Mouse (Mus musculus) heart, adult 18-20 months (tissue): ENCODE measurements around the gene Dctn1. TPM values are rescaled to one million over a fixed set of nuclear protein-coding genes. Genes with fewer than 3 reads are reported as not detected.
A peak's percentile ranks its signal among the peaks of the same experiment; 100 is the strongest.

Experiments
- DNase-seq, 2 experiments: peaks; one replicate each; pipeline ENCODE4 v3.0.0; 2021 to 2022; ENCODE audit warnings: mixed read lengths in 1 of 2
- total RNA-seq, 2 experiments: library from RNA; stranded (reverse); gene quantifications; 2 replicates each; pipeline ENCODE4 v1.2.3; 2021

The Dctn1 gene
- total RNA-seq, 2 experiments from 2014 or later, result 130 to 133 TPM

GRCm38 (mm10) chr6:83231486-83231885 lies 65.8 kb downstream of the Dctn1 start:
- DNase-seq, result no peak

GRCm38 (mm10) chr6:83233306-83233705 lies 67.6 kb downstream of the Dctn1 start:
- no peak for DNase-seq

GRCm38 (mm10) chr6:83234280-83234741 lies 68.6 kb downstream of the Dctn1 start:
- no peak for DNase-seq

GRCm38 (mm10) chr6:83237123-83237522 lies 71.4 kb downstream of the Dctn1 start:
- no peak for DNase-seq

DNA sequence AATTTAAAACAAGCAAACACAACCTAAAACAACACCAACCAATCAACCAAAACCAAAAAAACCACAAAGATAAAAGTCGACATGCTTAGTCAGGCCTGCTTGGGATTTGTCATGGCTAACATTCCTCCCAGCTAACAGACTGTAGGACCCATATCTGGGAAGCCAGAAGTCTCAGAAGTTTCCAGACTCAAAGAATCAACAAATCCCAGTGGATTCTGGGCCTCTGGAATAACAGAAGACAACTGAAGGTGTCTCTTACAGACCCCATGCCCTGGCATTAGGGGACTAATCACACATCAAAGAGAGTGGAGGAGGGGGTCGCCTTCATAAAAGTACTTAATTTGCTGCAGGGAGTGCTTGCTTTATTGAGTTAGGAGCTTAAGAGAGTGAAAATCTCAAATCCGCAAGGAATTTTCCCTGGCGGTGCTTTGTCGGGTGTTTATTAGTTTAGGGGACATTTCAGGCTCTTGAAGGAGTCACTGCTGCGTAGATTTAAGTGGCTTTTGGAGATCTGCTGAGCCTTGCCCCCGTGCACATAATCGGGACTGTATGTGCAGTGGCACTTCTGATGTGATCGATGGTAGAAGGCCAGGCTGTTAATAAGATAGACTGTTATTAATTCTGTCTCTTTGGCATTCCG lies 78.8 kb downstream of the Dctn1 start:
- no peak for DNase-seq

- DNase-seq, result peak; percentile 72 to 86
These were observed 79.4 kb downstream of the Dctn1 start for GRCm38 (mm10) chr6:83245134-83245533.

GRCm38 (mm10) chr6:83245997-83246396 lies 80.3 kb downstream of the Dctn1 start:
- DNase-seq, result no peak

DNA sequence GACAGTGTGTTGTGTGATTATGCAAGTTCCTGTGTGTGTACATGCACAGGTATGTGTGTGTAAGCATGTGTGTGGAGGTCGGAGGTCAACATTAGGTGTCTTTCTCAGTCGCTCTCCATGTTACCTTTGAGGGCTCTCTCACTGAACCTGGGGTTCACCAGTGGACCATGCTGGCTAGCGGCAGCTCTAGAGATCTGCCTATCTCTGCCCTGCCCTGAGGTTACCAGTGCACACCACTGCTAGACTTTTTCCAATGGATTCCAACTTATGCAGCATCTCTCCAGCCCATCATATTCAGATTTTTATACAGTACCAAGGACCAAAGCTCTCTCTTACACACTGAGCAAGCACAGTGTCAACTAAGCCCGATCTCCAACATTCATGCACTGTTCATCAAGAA lies 81.0 kb downstream of the Dctn1 start:
- DNase-seq, result no peak

DNA sequence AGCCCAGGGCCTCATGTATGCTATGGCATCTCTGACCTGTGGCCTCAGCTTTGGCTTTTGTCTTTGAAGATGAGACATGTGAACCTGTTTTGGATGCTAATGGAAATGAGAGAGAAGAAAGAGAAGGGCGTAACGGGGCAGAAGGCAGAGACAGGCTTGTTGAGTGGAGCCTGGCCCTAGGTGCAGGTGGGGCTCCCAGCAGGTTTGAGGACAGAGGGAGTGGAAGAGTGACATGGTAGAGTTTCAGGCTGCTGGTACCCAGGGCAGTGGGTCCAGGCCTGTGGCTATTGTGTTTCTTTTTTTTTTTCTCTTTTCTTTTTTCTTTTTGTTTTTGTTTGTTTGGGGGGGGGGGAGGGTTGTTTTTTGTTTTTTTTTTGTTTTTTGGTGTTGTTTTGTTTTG lies 81.4 kb downstream of the Dctn1 start:
- no peak for DNase-seq

Other genes starting within 250 kb of the Dctn1 start
- gene Sema4f, start 226.2 kb upstream of the Dctn1 start, total RNA-seq, result under 1 TPM; 0.12 to 0.15 TPM
- gene M1ap, start 219.0 kb upstream of the Dctn1 start, total RNA-seq, result under 1 TPM in 1 of 2 experiments, not detected in 1; 0.36 TPM
- gene Dok1, start 132.4 kb upstream of the Dctn1 start, total RNA-seq, result 1 to 10 TPM; 2.7 to 4.7 TPM
- gene Loxl3, start 131.7 kb upstream of the Dctn1 start, total RNA-seq, result 1 to 10 TPM; 1.7 to 2.3 TPM
- gene Aup1, start 111.4 kb upstream of the Dctn1 start, total RNA-seq, result 10 to 100 TPM; 76.3 to 77.2 TPM
- 10 to 100 TPM; 31.2 to 32.7 TPM for gene Htra2, start 110.6 kb upstream of the Dctn1 start, total RNA-seq
- under 1 TPM; 0.20 to 0.87 TPM for gene Dqx1, start 108.1 kb upstream of the Dctn1 start, total RNA-seq
- gene Tlx2, start 95.6 kb upstream of the Dctn1 start, total RNA-seq, result not detected
- gene Pcgf1, start 88.1 kb upstream of the Dctn1 start, total RNA-seq, result 1 to 10 TPM; 7.4 to 9.6 TPM
- 1 to 10 TPM; 1.3 to 1.5 TPM for gene Lbx2, start 79.6 kb upstream of the Dctn1 start, total RNA-seq
- 1 to 10 TPM; 1.3 to 1.5 TPM for gene Ccdc142, start 64.3 kb upstream of the Dctn1 start, total RNA-seq
- 1 to 10 TPM in 1 of 2 experiments, under 1 TPM in 1; 0.89 to 1.2 TPM for gene Gm42688, start 64.3 kb upstream of the Dctn1 start, total RNA-seq
- gene Mrpl53, start 56.9 kb upstream of the Dctn1 start, total RNA-seq, result 100 to 1,000 TPM; 124 to 135 TPM
- 10 to 100 TPM in 1 of 2 experiments, 1 to 10 TPM in 1; 9.3 to 10.3 TPM for gene Mogs, start 50.4 kb upstream of the Dctn1 start, total RNA-seq
- 10 to 100 TPM; 68.8 to 74.6 TPM for gene Wbp1, start 44.4 kb upstream of the Dctn1 start, total RNA-seq
- gene Ino80b, start 40.5 kb upstream of the Dctn1 start, total RNA-seq, result 10 to 100 TPM; 11.9 to 15.7 TPM
- 1 to 10 TPM; 3.5 to 5.9 TPM for gene Rtkn, start 30.5 kb upstream of the Dctn1 start, total RNA-seq
- 1 to 10 TPM; 1.6 to 1.8 TPM for gene Wdr54, start 9.5 kb upstream of the Dctn1 start, total RNA-seq
- under 1 TPM; 0.12 to 0.18 TPM for gene 1700003E16Rik, start 9.5 kb upstream of the Dctn1 start, total RNA-seq
- under 1 TPM in 1 of 2 experiments, not detected in 1; 0.08 TPM for gene Slc4a5, start 53.9 kb downstream of the Dctn1 start, total RNA-seq
- 1 to 10 TPM; 2.3 to 3.8 TPM for gene Mthfd2, start 160.0 kb downstream of the Dctn1 start, total RNA-seq
- 10 to 100 TPM; 23.8 to 26.6 TPM for gene Mob1a, start 160.1 kb downstream of the Dctn1 start, total RNA-seq
- 100 to 1,000 TPM; 388 to 397 TPM for gene Bola3, start 183.2 kb downstream of the Dctn1 start, total RNA-seq